Mouse (Mus musculus): Measurements from ENCODE around the gene Tmem120a.

Tmem120a gene

DNA sequence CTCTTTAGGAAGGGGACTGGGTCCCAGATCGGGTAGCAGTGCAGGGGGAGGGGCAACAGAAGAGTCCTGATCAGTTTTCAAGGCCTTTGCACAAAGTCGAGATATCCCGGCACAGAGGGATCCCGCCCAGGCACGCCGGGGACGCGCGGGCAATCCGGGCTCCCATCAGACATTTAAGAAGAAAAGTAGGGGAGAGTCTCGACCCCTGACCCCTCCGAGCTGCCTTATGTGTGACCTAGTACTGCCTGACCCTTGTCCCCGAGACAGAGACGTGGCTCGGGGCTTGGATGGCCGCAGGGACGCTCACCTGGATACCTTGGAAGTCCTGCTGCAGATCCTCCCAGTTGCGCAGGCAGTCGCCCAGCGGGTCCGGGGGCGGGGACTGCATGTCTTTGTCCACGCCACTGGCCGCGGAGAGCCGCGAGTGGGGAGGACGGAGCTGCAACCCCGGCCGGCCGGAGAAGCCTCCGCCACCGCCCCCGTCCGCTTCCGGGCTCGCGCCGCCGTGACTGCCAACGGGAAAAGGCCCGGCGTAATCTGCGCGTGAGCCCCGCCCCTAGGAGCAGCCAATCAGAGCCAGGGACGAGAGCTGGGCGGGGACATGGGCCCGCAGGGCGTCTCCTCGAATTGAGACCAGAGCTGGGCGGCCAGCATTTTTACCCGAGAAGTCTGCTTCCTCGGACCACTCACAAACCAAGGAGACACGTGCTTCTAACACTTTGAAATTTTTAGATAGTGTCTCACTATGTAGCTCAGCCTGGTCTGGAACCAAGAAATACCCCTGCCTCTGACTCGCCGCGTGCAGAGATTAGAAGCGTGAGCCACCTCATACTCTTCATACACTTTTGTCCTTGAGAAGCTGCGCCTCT is at the start of gene Tmem120a:
Gene Tmem120a, minus strand, starts transcription at position 708 of the 869 bp plus-strand sequence.
- DNase-seq (ENCODE audit: inconsistent age in 2 of 2, low spot score in 1 of 2), result peak; percentile 96 to 98

GRCm38 (mm10) chr5:135782901-135783300 is 38.7 kb upstream of the Tmem120a start:
- no peak for DNase-seq (ENCODE audit: inconsistent age in 2 of 2, low spot score in 1 of 2)

DNA sequence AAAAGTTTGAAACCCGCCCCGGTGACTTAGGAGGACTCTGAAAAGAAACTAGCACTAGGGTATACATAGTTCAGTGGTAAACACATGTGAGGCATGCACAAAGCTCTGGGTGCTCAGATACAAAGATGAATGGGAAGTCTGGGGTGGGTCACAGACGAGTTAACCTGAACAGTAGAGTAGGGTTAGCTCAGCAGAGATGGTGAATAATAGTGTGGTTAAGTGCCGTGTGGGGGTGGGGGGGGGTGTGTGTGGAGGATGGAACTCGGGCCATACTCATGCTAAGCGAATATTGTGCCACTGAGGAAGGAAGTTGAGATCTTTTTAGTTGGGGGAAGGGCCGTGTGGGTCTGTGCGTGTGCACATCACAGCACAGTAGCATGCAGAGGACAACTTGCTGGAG is 36.1 kb upstream of the Tmem120a start:
- DNase-seq (ENCODE audit: inconsistent age in 2 of 2, low spot score in 1 of 2), result no peak

GRCm38 (mm10) chr5:135778471-135779445 is 34.5 kb upstream of the Tmem120a start, which contains the start of gene Mdh2:
Mdh2 (plus strand) TSS chr5:135778480.
- peak; percentile 99 for DNase-seq (ENCODE audit: inconsistent age in 2 of 2, low spot score in 1 of 2)

DNA sequence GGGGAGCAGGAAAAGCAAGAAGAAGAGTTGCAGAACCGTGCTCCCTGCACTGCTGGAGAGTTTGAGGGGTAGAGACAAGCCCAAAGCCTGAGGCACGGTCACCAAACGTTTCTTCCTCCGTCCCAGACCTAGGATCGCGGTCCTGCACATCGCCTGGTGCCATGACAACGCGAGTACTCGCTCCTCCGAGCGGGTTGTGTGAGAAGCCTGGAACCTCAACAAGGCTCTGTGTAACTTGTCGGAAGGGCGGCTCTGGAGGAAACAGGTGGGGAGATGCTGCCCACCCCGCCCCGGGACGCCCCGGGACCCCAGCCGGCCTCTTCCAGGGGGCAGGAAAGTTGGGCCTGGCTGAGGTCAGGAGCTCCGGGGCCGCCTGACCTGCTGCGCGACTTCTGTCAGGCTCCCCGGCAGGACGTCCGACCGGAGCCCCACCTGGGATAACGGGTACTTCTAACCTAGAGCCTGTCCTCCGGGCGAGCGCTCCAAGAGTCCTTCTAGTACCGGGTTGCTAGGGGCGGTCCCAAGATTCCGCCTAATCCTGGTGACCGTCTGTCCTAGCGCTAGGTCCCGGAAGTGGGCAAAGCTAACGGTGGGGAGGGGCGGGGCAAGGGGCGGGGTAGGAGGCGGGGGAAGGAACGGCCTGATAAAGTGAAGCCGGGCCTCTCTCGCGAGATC is 33.7 kb upstream of the Tmem120a start, which contains the start of gene Styxl1:
Gene Styxl1, minus strand, starts transcription at position 590 of the 675 bp plus-strand sequence.
- no peak for DNase-seq (ENCODE audit: inconsistent age in 2 of 2, low spot score in 1 of 2)

- no peak for DNase-seq (ENCODE audit: inconsistent age in 2 of 2, low spot score in 1 of 2)
Observed at GRCm38 (mm10) chr5:135776546-135776945, 32.3 kb upstream of the Tmem120a start.

DNA sequence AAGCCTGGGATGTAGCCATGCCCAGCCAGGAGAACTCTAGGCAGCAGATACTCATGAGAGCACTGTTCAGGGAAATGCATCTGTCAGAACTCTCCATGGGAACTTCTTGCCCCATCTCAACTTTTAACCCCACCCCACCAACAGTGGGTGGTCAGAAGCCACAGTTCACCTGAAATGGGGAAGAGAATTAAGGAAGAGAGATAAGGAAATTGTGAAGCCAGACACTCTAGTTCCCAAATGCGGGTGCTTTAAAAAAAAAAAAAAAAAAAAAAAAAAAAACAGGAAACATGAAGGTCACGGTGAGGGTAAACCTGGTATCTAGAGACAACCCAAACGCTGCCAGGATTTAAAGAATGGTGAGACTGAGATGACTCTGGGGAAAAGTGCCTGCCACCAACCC is 28.3 kb upstream of the Tmem120a start:
- no peak for DNase-seq (ENCODE audit: inconsistent age in 2 of 2, low spot score in 1 of 2)

GRCm38 (mm10) chr5:135764971-135765370 is 20.7 kb upstream of the Tmem120a start:
- DNase-seq (ENCODE audit: inconsistent age in 2 of 2, low spot score in 1 of 2), result no peak

DNA sequence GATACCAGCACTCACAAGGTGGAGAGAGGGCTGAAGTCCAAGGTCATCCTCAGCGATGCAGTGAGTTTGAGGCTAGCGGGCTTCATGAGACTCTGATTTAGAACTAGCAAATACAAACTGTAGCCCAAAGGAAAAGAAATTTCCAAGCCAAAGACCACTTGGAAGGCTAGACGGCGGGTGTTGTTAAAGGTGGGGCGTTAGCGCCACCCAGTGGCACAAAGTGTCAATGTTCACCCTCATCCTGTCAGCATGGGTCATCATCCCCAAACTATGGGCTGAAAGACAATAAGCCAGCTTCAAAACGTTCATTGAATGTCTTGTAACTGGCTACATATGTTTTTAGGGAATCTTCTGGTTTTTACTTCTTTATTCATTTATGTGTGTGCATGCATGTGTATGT is 19.3 kb upstream of the Tmem120a start:
- DNase-seq (ENCODE audit: inconsistent age in 2 of 2, low spot score in 1 of 2), result peak; percentile 67 to 92

DNA sequence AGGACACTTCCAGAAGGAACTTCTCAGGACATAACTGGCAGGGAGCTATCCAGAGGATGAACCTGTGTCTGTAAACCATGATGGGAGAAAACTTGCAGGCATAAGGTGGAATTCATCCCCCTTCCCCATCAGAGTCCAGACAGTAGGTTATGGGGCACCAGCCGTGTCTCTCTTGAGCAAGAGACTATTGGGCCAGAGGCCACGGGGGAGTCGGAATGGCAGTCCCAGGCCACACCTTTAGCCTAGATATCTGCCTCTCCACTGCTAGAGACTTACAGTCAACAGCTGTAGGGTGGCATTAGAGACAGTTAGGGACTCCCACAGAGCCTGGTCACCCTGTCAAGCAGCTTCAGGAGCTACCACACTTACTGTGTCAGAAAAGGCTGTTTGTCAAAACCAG is 17.6 kb upstream of the Tmem120a start:
- DNase-seq (ENCODE audit: inconsistent age in 2 of 2, low spot score in 1 of 2), result peak in 1 of 2 experiments; percentile 50

GRCm38 (mm10) chr5:135751595-135751994 is 7.3 kb upstream of the Tmem120a start:
- DNase-seq (ENCODE audit: inconsistent age in 2 of 2, low spot score in 1 of 2), result no peak

DNA sequence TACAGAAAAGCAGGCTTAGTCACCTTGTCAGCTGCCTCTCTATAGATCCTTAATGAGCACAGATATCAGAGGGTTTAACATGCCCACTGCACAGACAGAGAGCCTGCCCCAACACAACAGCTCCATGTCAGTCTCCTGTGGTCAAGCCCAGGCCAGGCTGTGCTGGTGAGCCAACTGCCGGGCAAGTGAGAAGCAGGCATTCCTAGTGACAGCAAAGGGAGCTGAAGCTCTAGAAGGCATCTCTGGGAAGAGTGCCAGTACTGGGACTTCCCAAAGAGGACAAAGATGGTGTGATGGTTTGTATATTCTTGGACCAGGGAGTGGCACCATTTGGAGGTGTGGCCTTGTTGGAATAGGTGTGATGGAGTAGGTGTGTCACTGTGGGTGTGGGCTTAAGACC is 6.8 kb upstream of the Tmem120a start:
- no peak for DNase-seq (ENCODE audit: inconsistent age in 2 of 2, low spot score in 1 of 2)

GRCm38 (mm10) chr5:135744742-135745141 is 494 bp upstream of the Tmem120a start:
- DNase-seq (ENCODE audit: inconsistent age in 2 of 2, low spot score in 1 of 2), result no peak

GRCm38 (mm10) chr5:135742941-135743740 is 1.1 kb downstream of the Tmem120a start:
- DNase-seq (ENCODE audit: inconsistent age in 2 of 2, low spot score in 1 of 2), result peak in 1 of 2 experiments; percentile 71

DNA sequence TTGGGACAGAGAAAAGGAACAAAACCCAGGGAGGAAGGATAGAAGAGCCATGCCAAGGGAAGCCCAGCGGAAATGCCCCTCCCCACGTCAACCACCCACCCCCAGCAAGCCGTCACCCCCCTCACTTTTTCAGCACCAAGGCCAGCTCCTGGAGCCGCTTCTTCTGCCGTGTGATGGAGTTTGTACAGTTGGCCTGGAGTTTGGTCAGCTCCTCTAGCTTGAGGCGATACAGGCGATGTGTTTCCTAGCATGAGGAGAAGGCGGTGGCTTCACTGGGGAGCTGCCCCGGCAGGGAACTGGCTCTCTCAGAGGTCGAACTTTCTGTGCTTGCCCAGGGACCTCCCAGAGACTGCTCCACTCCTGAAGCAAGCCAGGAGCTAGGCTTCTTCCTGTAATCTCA is 2.1 kb downstream of the Tmem120a start:
- peak in 1 of 2 experiments; percentile 48 for DNase-seq (ENCODE audit: inconsistent age in 2 of 2, low spot score in 1 of 2)

- DNase-seq (ENCODE audit: inconsistent age in 2 of 2, low spot score in 1 of 2), result peak in 1 of 2 experiments; percentile 38
Observed at GRCm38 (mm10) chr5:135738266-135738665, 6.0 kb downstream of the Tmem120a start.

DNA sequence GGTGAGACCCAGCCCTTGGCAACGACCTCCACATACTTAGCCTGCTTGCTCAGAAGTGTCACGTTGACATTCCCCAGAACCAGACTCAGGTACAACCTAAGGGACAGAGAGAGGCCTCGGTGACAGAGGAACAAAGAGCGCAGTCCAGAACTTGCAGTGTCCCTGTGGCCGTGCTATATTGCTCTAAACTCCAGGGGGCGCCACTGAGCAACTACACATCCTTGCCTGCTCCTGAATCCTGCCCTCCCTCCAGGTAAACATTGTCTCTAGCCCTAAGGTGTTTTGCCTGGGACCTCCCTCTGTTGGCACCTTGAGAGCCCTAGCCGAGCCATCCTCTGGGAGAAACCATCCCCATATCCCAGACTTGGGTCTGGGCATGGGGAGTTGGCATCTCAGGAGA is 7.1 kb downstream of the Tmem120a start:
- peak in 1 of 2 experiments; percentile 68 for DNase-seq (ENCODE audit: inconsistent age in 2 of 2, low spot score in 1 of 2)

DNA sequence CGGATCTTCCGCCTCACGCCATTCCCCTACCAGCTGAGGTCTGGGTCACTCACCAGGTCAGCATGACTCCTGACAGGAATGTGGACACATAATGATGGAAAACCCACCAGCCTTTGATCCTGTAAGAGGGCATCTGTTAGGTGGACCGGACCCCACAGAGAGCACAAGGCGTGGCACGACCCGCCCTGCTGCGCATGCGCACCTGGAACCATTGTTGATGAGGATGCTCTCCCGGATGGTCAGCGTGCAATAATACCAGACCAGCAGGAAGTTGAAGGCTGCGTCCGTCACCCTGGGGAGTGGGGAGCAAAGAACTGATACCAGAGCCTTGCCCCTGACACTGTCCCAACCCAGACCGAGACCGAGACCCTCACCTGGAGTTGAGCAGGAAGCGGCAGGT is 7.7 kb downstream of the Tmem120a start:
- DNase-seq (ENCODE audit: inconsistent age in 2 of 2, low spot score in 1 of 2), result peak in 1 of 2 experiments; percentile 37

- peak in 1 of 2 experiments; percentile 60 for DNase-seq (ENCODE audit: inconsistent age in 2 of 2, low spot score in 1 of 2)
Observed at GRCm38 (mm10) chr5:135735741-135736140, 8.5 kb downstream of the Tmem120a start.
